Mouse (Mus musculus): ENCODE results near the gene Thrb. TPM values are rescaled to one million over a fixed set of nuclear protein-coding genes. Genes with fewer than 3 reads are reported as not detected.
A peak's percentile ranks its signal among the peaks of the same experiment; 100 is the strongest.

The Thrb gene
- polyA plus RNA-seq (2021): 7.8 TPM

DNA sequence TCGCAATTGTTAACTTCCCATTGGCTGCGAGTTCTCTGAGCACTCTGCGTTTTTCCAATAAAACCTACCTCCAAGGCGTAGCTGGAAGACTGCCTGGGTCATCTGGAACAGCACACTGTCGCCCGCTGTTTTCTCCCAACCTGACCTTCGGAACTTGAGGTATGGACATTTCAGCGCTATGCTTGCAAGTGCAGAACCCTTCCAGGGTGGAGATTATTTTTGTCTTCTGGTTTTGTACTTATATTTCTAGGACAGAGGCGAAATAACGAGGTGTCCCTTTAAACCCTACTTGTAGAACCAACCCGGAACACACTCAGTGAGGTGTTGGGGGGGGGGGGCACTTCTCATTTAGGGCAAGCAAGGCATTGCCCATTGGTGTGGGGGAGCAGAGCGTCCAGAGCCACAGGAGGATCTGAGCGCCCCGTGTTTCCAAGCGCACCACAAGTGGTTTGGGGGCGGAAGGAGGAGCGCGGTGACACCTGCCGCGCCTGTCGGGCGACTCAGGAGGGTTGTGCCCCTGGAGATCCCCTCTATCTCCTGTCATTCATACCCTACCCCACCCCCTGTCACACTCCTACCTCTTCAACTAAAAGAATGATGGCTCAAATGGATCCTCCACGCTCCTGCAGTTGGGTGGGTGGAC lies at the start of gene Thrb:
Gene Thrb, plus strand, starts transcription at position 576 of the 643 bp plus-strand sequence.
- TF ChIP-seq CTCF (IDR thresholded peaks at IDR 0.05): no peak
- ATAC-seq: peak; percentile 12
- DNase-seq (ENCODE audit: low read depth, low spot score): no peak

GRCm38 (mm10) chr14:17621671-17622070 lies 38.4 kb upstream of the Thrb start:
- POLR2A ChIA-PET: no interaction called here
- ATAC-seq (no peak), DNase-seq (ENCODE audit: low read depth, low spot score) (no peak)
- in situ Hi-C loops (cut with MboI; ENCODE audit: low pct_unique_long_range_greater_than_20kb): no loop called here
- CTCF ChIA-PET: no interaction called here
- no peak for TF ChIP-seq CTCF (IDR thresholded peaks at IDR 0.05)
- H3K27me3 ChIP-seq: peaks cover 4% of the 10 kb centered on the region

More for the DNA sequence above, at the start of gene Thrb:
- POLR2A ChIA-PET: interaction anchor here (0.5 to 0.9 kb wide), 2 partner anchors 186 to 258 kb away, joined by 3 to 4 read pairs; no protein-coding TSS in a partner anchor
- CTCF ChIA-PET: interaction anchor here (2.3 kb wide), 1 partner anchor 268 kb away, joined by 6 read pairs; no protein-coding TSS in a partner anchor
- peaks cover 15% of the 10 kb centered on the region for H3K27me3 ChIP-seq
- in situ Hi-C loops (cut with MboI; ENCODE audit: low pct_unique_long_range_greater_than_20kb): loop anchor here (5.0 to 10.0 kb wide), 4 partner anchors 205 to 505 kb away; no protein-coding TSS in a partner anchor

DNA sequence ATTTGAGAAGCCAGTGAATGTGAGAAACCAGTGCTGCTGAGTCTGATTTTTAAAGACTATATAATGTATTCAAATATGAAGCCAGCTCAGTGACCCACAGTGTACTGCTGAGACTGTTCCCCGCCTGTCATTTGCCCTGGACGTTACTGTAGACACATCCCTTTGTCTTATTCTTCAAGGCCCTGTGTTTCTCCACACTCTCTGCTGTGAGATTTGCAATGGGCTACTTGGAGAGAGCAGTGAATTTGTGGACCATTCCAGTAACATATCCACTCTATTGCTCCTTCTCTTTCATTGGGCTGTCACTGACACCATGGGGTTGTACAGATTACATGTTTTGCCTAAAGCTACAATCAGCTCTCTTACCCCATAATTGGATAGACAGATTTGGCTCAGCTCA lies 36.1 kb upstream of the Thrb start:
- POLR2A ChIA-PET: no interaction called here
- no peak for ATAC-seq
- in situ Hi-C loops (cut with MboI; ENCODE audit: low pct_unique_long_range_greater_than_20kb): no loop called here
- H3K27me3 ChIP-seq: peaks cover 4% of the 10 kb centered on the region
- CTCF ChIA-PET: no interaction called here
- no peak for DNase-seq (ENCODE audit: low read depth, low spot score)
- no peak for TF ChIP-seq CTCF (IDR thresholded peaks at IDR 0.05)

GRCm38 (mm10) chr14:17629215-17629614 lies 30.8 kb upstream of the Thrb start:
- DNase-seq (ENCODE audit: low read depth, low spot score): no peak

GRCm38 (mm10) chr14:17632887-17633522 lies 27.1 kb upstream of the Thrb start:
- DNase-seq (ENCODE audit: low read depth, low spot score) (no peak), ATAC-seq (no peak)
- POLR2A ChIA-PET: no interaction called here
- in situ Hi-C loops (cut with MboI; ENCODE audit: low pct_unique_long_range_greater_than_20kb): no loop called here
- H3K27me3 ChIP-seq: peaks cover 9% of the 10 kb centered on the region
- TF ChIP-seq CTCF (IDR thresholded peaks at IDR 0.05): no peak
- CTCF ChIA-PET: no interaction called here

More at GRCm38 (mm10) chr14:17629215-17629614, 30.8 kb upstream of the Thrb start:
- in situ Hi-C loops (cut with MboI; ENCODE audit: low pct_unique_long_range_greater_than_20kb): no loop called here
- no peak for ATAC-seq
- ChIA-PET POLR2A (no interaction called here), CTCF (interaction anchor here (0.7 kb wide), 1 partner anchor 9 kb away, joined by 3 read pairs; no protein-coding TSS in a partner anchor)
- H3K27me3 ChIP-seq: peaks cover 4% of the 10 kb centered on the region
- no peak for TF ChIP-seq CTCF (IDR thresholded peaks at IDR 0.05)

DNA sequence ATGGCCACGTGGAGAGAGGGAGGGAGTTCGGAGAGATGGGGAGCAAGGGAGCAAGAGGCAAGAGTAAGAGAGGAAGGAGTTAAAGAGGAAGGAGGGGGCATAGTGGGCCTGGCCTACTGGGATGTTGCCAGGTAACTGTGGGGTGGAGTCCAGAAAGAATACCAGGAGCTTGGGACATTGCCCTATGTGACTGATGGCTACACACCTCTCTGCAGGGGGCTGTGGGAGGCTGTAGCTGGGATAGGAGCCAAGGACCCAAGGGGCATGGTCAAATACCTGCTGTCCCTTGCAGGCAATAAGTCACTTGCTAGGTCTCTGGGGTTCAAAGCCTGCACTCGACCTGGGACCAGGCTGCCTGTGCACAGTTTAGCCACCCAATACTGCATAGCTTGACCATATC lies 23.1 kb upstream of the Thrb start:
- in situ Hi-C loops (cut with MboI; ENCODE audit: low pct_unique_long_range_greater_than_20kb): no loop called here

GRCm38 (mm10) chr14:17641770-17642169 lies 18.3 kb upstream of the Thrb start:
- in situ Hi-C loops (cut with MboI; ENCODE audit: low pct_unique_long_range_greater_than_20kb): no loop called here
- ChIA-PET CTCF (no interaction called here), POLR2A (interaction anchor here (0.8 kb wide), 1 partner anchor 398 kb away, joined by 4 read pairs; no protein-coding TSS in a partner anchor)
- TF ChIP-seq CTCF (IDR thresholded peaks at IDR 0.05): no peak
- DNase-seq (ENCODE audit: low read depth, low spot score) (no peak), ATAC-seq (no peak)
- no peaks in the 10 kb centered on the region for H3K27me3 ChIP-seq

More for the DNA sequence above, 23.1 kb upstream of the Thrb start:
- ATAC-seq (no peak), DNase-seq (ENCODE audit: low read depth, low spot score) (no peak)
- ChIA-PET POLR2A (no interaction called here), CTCF (interaction anchor here (0.7 to 1.5 kb wide), 2 partner anchors 14 to 65 kb away, joined by 3 to 4 read pairs; no protein-coding TSS in a partner anchor)
- TF ChIP-seq CTCF (IDR thresholded peaks at IDR 0.05): no peak
- peaks cover 5% of the 10 kb centered on the region for H3K27me3 ChIP-seq

- in situ Hi-C loops (cut with MboI; ENCODE audit: low pct_unique_long_range_greater_than_20kb): no loop called here
- no peaks in the 10 kb centered on the region for H3K27me3 ChIP-seq
- DNase-seq (ENCODE audit: low read depth, low spot score) (no peak), ATAC-seq (no peak)
- CTCF ChIA-PET: interaction anchor here (1.4 kb wide), 1 partner anchor 272 kb away, joined by 4 read pairs; no protein-coding TSS in a partner anchor
- POLR2A ChIA-PET: no interaction called here
- no peak for TF ChIP-seq CTCF (IDR thresholded peaks at IDR 0.05)
These were observed 5.0 kb upstream of the Thrb start for GRCm38 (mm10) chr14:17655084-17655483.

DNA sequence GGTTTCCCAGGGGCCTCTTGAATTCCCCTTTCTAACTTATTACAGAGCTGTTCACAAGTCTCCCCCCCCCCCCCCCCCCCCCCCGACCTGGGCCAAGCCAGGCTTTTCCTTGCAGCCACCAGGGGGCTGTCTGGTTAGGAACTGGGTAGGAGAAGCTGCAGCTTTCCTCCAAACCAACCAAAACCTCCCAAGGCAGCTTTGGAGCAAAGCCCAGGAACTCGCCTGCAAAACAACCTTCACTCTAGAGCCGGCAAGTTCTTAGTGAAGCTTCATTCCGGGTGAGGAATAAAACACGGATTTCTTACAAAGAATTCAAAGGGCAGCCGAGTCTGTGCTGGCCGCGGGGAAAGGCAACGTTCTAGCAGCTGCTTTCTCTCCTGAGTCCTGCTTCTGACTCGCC lies 1.0 kb upstream of the Thrb start:
- peaks cover 15% of the 10 kb centered on the region for H3K27me3 ChIP-seq
- TF ChIP-seq CTCF (IDR thresholded peaks at IDR 0.05): peak; percentile 62
- DNase-seq (ENCODE audit: low read depth, low spot score) (peak; percentile 57), ATAC-seq (peak; percentile 49)
- CTCF ChIA-PET: interaction anchor here (0.9 kb wide), 2 partner anchors 9 to 245 kb away, joined by 3 read pairs; no protein-coding TSS in a partner anchor
- POLR2A ChIA-PET: interaction anchor here (0.6 to 0.9 kb wide), 2 partner anchors 259 to 952 kb away, joined by 4 read pairs; no protein-coding TSS in a partner anchor
- in situ Hi-C loops (cut with MboI; ENCODE audit: low pct_unique_long_range_greater_than_20kb): no loop called here

DNA sequence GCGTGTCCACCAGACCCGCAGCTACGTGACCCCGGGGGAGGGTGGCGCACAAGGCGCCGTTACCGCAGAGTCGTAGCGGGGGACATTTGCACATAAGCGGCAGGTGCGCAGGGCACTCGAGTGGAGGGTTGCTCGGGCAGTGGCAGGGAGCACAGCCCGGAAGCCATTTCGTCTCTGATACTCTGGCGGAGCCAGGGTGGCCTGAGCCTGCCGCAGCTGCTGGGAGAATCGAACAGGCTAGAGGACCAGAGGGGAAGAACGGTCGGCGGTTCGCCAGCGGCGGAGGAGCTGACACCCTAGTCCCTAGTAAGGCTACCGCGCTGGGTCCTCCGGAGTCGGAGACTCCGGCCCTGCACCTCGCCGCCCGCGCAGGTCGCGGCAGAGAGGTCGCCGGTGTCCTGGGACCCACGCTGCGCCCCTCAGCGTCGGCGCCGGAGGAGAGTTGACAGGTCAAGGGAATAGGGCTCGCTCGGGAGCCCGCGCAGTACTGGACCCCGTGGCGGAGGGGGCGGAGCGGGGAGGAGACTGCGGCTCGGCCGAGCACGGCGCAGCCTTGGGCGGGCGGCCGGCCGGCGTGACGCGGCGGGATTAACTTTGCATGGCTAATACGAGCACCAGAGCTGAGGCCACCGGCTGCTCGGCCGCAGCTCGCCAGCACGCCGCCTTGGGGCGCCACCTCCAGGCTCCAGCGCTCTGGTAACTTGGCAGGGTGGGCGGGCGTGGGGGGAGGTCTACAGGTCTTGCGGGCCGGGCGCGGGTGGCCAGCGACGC lies 453 bp downstream of the Thrb start:
- peak; percentile 79 for TF ChIP-seq CTCF (IDR thresholded peaks at IDR 0.05)
- H3K27me3 ChIP-seq: peaks cover 15% of the 10 kb centered on the region
- DNase-seq (ENCODE audit: low read depth, low spot score) (no peak), ATAC-seq (peak; percentile 92)
- POLR2A ChIA-PET: interaction anchor here (0.5 to 0.6 kb wide), 2 partner anchors 8 to 185 kb away, joined by 3 read pairs; no protein-coding TSS in a partner anchor
- CTCF ChIA-PET: interaction anchor here (1.4 to 2.3 kb wide), 2 partner anchors 242 to 267 kb away, joined by 6 read pairs; no protein-coding TSS in a partner anchor
- in situ Hi-C loops (cut with MboI; ENCODE audit: low pct_unique_long_range_greater_than_20kb): loop anchor here (5.0 to 10.0 kb wide), 4 partner anchors 204 to 504 kb away; no protein-coding TSS in a partner anchor

Measured in Patski (cell line).